Mouse (Mus musculus) liver, embryonic 14.5 days (tissue): ENCODE results near the gene Irf9.

Experiments
- CTCF ChIP-seq: IDR thresholded peaks from 2 replicates; pipeline ENCODE4 v1.5.1; 2016; ENCODE audit warnings: antibody characterized with exemption, low read depth, control low read depth
- EP300 ChIP-seq: IDR thresholded peaks from 2 replicates; pipeline ENCODE4 v1.6.1; 2016; ENCODE audit warnings: antibody characterized with exemption, low read depth

DNA sequence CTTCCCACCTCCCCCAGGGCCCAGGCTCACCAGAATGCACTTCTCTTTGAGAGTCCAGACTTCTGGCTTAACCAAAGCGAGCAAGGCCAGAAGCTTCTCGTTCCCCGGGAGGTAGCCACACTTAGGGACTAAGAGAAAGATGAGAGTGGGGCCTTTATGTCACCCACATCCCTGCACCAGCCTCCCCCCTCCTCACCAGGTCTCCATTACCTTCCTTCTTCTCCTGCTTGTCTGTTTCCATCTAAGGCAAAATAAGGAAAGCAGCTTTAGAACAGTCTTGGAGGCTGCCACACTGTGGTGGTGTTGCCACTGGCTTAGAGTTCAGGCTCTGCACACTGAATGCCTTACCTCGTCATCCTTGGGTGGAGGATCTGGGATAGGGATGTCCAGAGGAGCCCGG, 14.1 kb upstream of the Irf9 start:
- TF ChIP-seq CTCF (no peak), EP300 (no peak)
